Mouse (Mus musculus) limb, embryonic 14.5 days (tissue): ENCODE data around the gene Plekho1. TPM values are rescaled to one million over a fixed set of nuclear protein-coding genes. Genes with fewer than 3 reads are reported as not detected.
"Not testable (repeated sequence)": the region's sequence is repeated elsewhere in the genome, so short reads cannot be mapped to it uniquely, and the experiment has no call there.

Experiments
- ATAC-seq: fragments of 200-750 bp; cut with Nextera tagmentation; 2 replicates; pipeline ENCODE4 v1.8.0; 2017; ENCODE audit warnings: low read depth, moderate number of reproducible peaks, moderate TSS enrichment; ENCODE audit not compliant: low FRiP score
- DNase-seq: peaks from one replicate; pipeline ENCODE4 v3.0.0-alpha.2; 2015; ENCODE audit warnings: low spot score
- H3K27ac ChIP-seq: fragments of 300-500 bp; sonication (generic); replicated peaks from 2 replicates; pipeline ENCODE4 v1.5.1; 2014; ENCODE audit warnings: low read depth, mild to moderate bottlenecking, low read length, moderate library complexity, mixed read lengths
- H3K27me3 ChIP-seq: fragments of 300-500 bp; sonication (generic); 2 replicates; pipeline ENCODE4 v1.6.1; 2014; ENCODE audit warnings: low read length, mixed read lengths; ENCODE audit not compliant: control insufficient read depth, insufficient read depth
- H3K36me3 ChIP-seq: fragments of 300-500 bp; sonication (generic); 2 replicates; pipeline ENCODE4 v1.6.1; 2014; ENCODE audit warnings: mild to moderate bottlenecking, low read length, moderate library complexity, mixed read lengths; ENCODE audit not compliant: control insufficient read depth, insufficient read depth
- H3K4me1 ChIP-seq: fragments of 300-500 bp; sonication (generic); 2 replicates; pipeline ENCODE4 v1.6.1; 2014; ENCODE audit warnings: antibody characterized with exemption, low read length, mixed read lengths; ENCODE audit not compliant: control insufficient read depth, insufficient read depth
- H3K4me2 ChIP-seq: fragments of 300-500 bp; sonication (generic); replicated peaks from 2 replicates; pipeline ENCODE4 v1.6.1; 2014; ENCODE audit warnings: low read depth, mild to moderate bottlenecking, low read length, moderate library complexity; ENCODE audit not compliant: severe bottlenecking
- H3K4me3 ChIP-seq: fragments of 300-500 bp; sonication (generic); replicated peaks from 2 replicates; pipeline ENCODE4 v1.5.1; 2014; ENCODE audit warnings: low read length
- H3K9ac ChIP-seq: fragments of 300-500 bp; sonication (generic); 2 replicates; pipeline ENCODE4 v1.6.1; 2014; ENCODE audit warnings: mild to moderate bottlenecking, low read depth, low read length, moderate library complexity; ENCODE audit not compliant: severe bottlenecking
- H3K9me3 ChIP-seq: fragments of 300-500 bp; sonication (generic); 2 replicates; pipeline ENCODE4 v1.6.1; 2016; ENCODE audit warnings: low read length; ENCODE audit not compliant: control insufficient read depth
- POLR2A ChIP-seq: fragments of 200-500 bp; IDR thresholded peaks from 2 replicates; pipeline ENCODE4 v1.8.0; 2012; ENCODE audit warnings: inconsistent platforms, mild to moderate bottlenecking, moderate library complexity, borderline replicate concordance; ENCODE audit not compliant: insufficient read depth, insufficient read length; ENCODE audit errors: extremely low read depth
- WGBS: fragments of 180-500 bp; shearing (Covaris S2); extraction: QIAGEN DNeasy Blood & Tissue Kit; methylation state at CpG from one replicate; pipeline ENCODE4 v1.1.7; 2014; 5-methylcytosine and 5-hydroxymethylcytosine counted together
- polyA plus RNA-seq, 2 experiments: library from polyadenylated mRNA; depleted of rRNA in 1 of 2; stranded (reverse) in 1 of 2; unstranded in 1 of 2; fragments of >200 nt; fragmentation: Nextera tagmentation in 1 of 2; extraction: Ambion mirVana in 1 of 2; gene quantifications; 2 replicates each; pipeline versions ENCODE4 v1.2.1 to v1.2.3; 2012 to 2014

The Plekho1 gene
- polyA plus RNA-seq, 2 experiments = 38.0 to 120 TPM

DNA sequence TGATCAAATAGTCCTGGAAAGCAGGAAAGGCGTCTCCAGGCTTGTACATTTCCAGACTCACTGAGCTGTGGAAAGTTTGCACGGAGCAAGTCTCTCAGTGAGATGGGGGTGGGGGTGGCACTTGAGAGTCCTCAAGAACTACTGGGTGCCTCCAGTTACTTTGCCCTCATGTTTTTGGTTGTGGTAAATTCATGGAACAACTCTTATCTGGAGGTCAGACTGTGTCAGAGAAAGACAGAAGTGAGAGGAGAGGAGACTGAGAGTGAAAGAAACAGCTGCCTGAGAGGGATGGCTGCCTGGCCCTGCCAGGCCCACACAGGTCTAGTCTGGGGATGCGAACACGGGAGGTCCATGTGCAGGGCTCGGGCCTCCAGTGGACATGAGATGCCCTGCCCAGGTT is 40.5 kb downstream of the Plekho1 start:
- Histone ChIP-seq H3K4me2 (no peak overlapping the region), H3K27me3 (no peaks in the 10 kb centered on the region), H3K36me3 (no peaks in the 10 kb centered on the region), H3K9me3 (no peaks in the 10 kb centered on the region), H3K27ac (no peak overlapping the region), H3K4me1 (no peaks in the 10 kb centered on the region), H3K4me3 (no peak overlapping the region), H3K9ac (no peak overlapping the region)
- no peak for TF ChIP-seq POLR2A
- ATAC-seq = no peak
- no peak for DNase-seq
- WGBS = 90% methylated on average over 5 of the region's 5 CpGs

DNA sequence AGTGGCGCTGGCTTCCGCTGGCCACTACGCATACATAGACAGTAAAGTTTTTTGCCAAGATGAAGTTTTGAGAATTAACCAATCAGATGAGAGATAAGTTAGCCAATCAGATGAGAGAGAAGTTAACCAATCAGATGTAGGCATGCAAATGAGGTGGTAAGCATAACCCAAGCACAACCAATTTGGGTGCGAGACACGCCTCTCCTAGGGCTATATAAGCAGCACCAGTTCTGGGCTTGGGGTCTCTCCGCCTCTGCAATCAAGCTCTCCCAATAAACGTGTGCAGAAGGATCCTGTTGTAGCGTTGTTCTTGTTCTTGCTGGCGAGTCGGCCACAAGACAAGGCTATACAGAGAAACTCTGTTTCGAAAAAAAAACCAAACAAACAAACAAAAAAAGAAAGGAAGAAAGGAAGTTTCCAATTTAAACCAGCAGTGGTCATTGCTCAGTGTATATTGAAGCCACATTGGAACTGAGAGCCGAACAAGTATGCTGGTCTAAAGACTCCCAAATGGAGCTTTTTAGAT is 41.1 kb downstream of the Plekho1 start:
- not testable (repeated sequence) for H3K9me3 ChIP-seq, H3K4me2 ChIP-seq, H3K4me1 ChIP-seq, DNase-seq, ATAC-seq, H3K9ac ChIP-seq, H3K36me3 ChIP-seq, H3K27me3 ChIP-seq, H3K4me3 ChIP-seq, H3K27ac ChIP-seq
- WGBS = 92% methylated on average over 12 of the region's 12 CpGs

DNA sequence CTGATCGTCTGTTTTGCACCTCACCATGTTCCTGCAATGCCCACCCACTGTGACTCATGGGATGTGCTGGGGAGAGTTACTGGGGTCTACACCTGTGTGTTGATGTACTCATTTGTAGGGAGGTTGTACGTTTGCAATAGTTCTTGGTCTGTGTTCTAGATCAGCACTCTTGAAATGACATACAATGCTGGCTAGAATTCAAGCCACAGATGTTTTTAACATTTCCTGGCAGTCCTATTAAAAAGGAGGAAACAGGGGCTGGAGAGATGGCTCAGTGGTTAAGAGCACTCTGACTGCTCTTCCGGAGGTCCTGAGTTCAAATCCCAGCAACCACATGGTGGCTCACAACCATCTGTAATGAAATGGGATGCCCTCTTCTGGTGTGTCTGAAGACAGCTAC is 42.3 kb downstream of the Plekho1 start:
- 81% methylated on average over 3 of the region's 3 CpGs for WGBS
- no peak overlapping the region for H3K9ac ChIP-seq
- no peak overlapping the region for H3K27ac ChIP-seq
- no peaks in the 10 kb centered on the region for H3K4me1 ChIP-seq
- ATAC-seq (no peak), DNase-seq (no peak)
- H3K36me3 ChIP-seq = 0 out of 2 replicates have a peak, but pooled peaks cover 2% of the 10 kb centered on the region
- no peaks in the 10 kb centered on the region for H3K27me3 ChIP-seq
- H3K4me2 ChIP-seq = no peak overlapping the region
- no peak for TF ChIP-seq POLR2A
- H3K9me3 ChIP-seq = no peaks in the 10 kb centered on the region
- H3K4me3 ChIP-seq = no peak overlapping the region

DNA sequence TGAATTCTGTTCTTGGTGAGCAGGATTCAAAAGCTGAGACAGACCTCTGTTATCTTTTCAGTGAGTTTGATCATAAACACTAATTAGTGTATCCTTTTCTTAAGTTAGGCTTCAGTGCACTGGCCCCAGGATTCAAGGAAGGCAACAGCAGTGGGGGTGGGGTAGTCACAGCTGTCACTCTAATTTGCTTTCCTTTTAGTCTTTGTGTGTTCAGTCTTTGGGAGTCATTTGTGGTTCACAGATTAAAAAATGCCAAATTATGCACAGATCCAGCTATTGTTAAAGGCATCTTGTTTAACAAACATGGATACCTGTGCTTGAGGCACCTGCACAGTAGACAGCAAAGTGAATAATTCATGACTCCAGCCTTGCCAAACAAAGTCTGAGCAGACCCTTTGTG is 42.8 kb downstream of the Plekho1 start:
- Histone ChIP-seq H3K27ac (no peak overlapping the region), H3K36me3 (0 out of 2 replicates have a peak, but pooled peaks cover 2% of the 10 kb centered on the region), H3K9me3 (no peaks in the 10 kb centered on the region), H3K9ac (no peak overlapping the region), H3K27me3 (no peaks in the 10 kb centered on the region), H3K4me2 (no peak overlapping the region), H3K4me1 (no peaks in the 10 kb centered on the region), H3K4me3 (no peak overlapping the region)
- no peak for TF ChIP-seq POLR2A
- no peak for ATAC-seq
- DNase-seq = no peak

DNA sequence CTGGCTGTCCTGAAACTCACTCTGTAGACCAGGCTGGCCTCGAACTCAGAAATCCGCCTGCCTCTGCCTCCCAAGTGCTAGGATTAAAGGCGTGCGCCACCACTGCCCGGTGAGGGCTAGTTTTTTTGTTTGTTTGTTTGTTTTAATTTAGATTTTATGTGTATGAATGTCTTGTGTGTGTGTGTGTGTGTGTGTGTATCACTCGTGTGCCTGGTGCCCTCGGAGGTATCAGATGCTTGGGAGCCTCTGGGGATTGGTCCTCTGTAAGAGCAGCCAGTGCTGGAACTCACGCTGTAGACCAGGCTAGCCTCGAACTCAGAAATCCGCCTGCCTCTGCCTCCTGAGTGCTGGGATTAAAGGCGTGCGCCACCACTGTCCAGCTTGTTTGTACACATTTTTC is 44.2 kb downstream of the Plekho1 start:
- WGBS = 72% methylated on average over 12 of the region's 12 CpGs
- not testable (repeated sequence) for H3K9me3 ChIP-seq, DNase-seq, H3K27me3 ChIP-seq, ATAC-seq, H3K4me1 ChIP-seq
- Histone ChIP-seq H3K27ac (peak overlapping the region; percentile 93), H3K36me3 (peaks cover 11% of the 10 kb centered on the region), H3K9ac (peak overlapping the region; percentile 58), H3K4me2 (peak overlapping the region; percentile 66), H3K4me3 (peak overlapping the region; percentile 56)

DNA sequence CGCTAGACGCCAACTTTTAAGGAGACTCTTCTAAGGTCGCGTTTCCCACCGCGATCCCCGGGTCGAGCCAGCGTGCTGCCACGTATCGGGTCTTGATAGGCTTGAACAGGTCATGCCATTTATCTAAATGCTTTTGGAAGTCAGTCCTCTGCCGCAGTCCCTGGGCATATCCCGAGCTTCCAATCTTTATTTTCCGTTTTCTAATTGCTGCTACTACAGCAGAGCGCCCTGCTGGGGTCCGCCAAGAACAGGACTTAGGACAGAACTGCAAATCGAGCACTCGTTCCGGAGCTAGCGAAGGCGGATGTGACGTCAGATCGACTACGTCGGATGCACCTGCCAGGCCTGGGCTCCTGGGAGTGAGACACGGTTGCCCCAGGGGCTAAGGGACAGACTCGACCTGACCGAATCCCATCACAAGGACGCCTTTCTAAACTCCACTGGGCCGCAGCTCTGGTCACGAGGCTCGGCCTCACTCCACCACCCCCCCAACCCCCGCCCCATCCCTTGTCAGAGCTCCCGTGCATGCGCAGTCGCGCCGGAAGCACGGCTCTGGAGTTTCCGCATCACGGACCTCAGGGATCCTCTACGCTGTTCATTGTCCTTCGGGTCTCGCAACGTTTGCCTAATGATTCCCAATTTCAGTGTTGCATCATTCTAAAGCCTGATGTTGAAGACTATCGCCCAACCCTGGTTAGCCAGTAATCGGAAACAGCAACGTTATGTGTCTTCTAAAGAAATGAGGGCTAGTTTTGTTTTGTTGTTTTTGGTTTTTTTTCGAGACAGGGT is 44.8 kb downstream of the Plekho1 start:
- Histone ChIP-seq H3K4me1 (no peaks in the 10 kb centered on the region), H3K36me3 (peaks cover 17% of the 10 kb centered on the region), H3K9ac (peak overlapping the region; percentile 58), H3K9me3 (no peaks in the 10 kb centered on the region), H3K27ac (peak overlapping the region; percentile 93), H3K27me3 (no peaks in the 10 kb centered on the region), H3K4me2 (peak overlapping the region; percentile 66), H3K4me3 (peak overlapping the region; percentile 56)
- ATAC-seq (peak; percentile 93), DNase-seq (peak; percentile 90)
- WGBS = 2% methylated on average over 49 of the region's 49 CpGs
- no peak; the same call in 1 of the 2 replicates for TF ChIP-seq POLR2A
